In genomic region chr7:63799304-63799703, GRCm38 (mm10) we compare ENCODE assay signal across 28 mouse cellular contexts.
DNase-seq lines count a peak whose midpoint lies in the region; ATAC-seq and TF ChIP-seq lines count a peak whose summit lies in the region.
"Had no signal": no experiment of that assay in that cellular context is flagged by ENCODE, and none has a peak within 500 bp of the region (broad histone marks: within the 10 kb centered on the region; RNA-seq: fewer than 3 reads in every experiment).

No protein-coding gene starts in this region.

- 0 out of 2 replicates have a peak, but pooled peaks have one; percentile 23 for TF ChIP-seq CTCF in heart, adult 2 months (IDR thresholded peaks at IDR 0.05)
- TF ChIP-seq CTCF in Patski (IDR thresholded peaks at IDR 0.05) = peak; percentile 16

- TF ChIP-seq POLR2A in heart, adult 2 months (IDR thresholded peaks at IDR 0.05; ENCODE audit: insufficient read depth, low read depth, low read length) = no peak

- POLR2A ChIA-PET in Patski (lab: Charles Lee) = no interaction called here

- no peak for DNase-seq in heart, adult 2 months
- no peak for DNase-seq in heart, adult 18-20 months
- DNase-seq in testis, postnatal 10 days (ENCODE audit: low spot score) = peak; percentile 18
- no peak for DNase-seq in testis, postnatal 14 days (ENCODE audit: low spot score)
- DNase-seq in Patski (ENCODE audit: low read depth, low spot score) = no peak
- DNase-seq in urinary bladder, postnatal 14 days (ENCODE audit: low spot score) = no peak
- DNase-seq: adrenal gland, postnatal 10 days; cerebellum, postnatal 14 days; forebrain, postnatal 0 days; gastrocnemius, postnatal 10 days; kidney, adult 18-20 months; kidney, postnatal 36 days; layer of hippocampus, postnatal 36 days; liver; lung, adult 2 months; lung, postnatal 14 days; right cerebral cortex, adult 18-20 months; spleen, adult 18-20 months; thymus, adult 2 months had no signal

- TF ChIP-seq EP300 in heart, adult 2 months (IDR thresholded peaks at IDR 0.05; ENCODE audit: insufficient read depth, low read depth, low read length) = no peak

- in situ Hi-C loops in Patski (cut with MboI; ENCODE audit: low pct_unique_long_range_greater_than_20kb) = no loop called here

- no peaks in the 10 kb centered on the region for H3K4me1 ChIP-seq in heart, adult 2 months (ENCODE audit: control insufficient read depth, insufficient read depth, low read length)
- H3K4me1 ChIP-seq in forebrain, embryonic 16.5 days (replicated peaks; ENCODE audit: control insufficient read depth, insufficient read depth, low read length) = peaks cover 6% of the 10 kb centered on the region

- intact Hi-C loops in heart, adult 2 months (cut with DNase I) = no loop called here

- H3K9me3 ChIP-seq in forebrain, embryonic 16.5 days (ENCODE audit: control insufficient read depth, low read length) = no peaks in the 10 kb centered on the region
- H3K9me3 ChIP-seq: neural tube, embryonic 12.5 days had no signal

- H3K79me2 ChIP-seq in heart, adult 2 months (replicated peaks; ENCODE audit: control insufficient read depth, insufficient read depth, low read length) = no peaks in the 10 kb centered on the region

- no peak overlapping the region for H3K27ac ChIP-seq in heart, adult 2 months
- no peak overlapping the region for H3K27ac ChIP-seq in forebrain, embryonic 16.5 days (ENCODE audit: low read length)
- H3K27ac ChIP-seq: hindbrain, embryonic 14.5 days; liver, embryonic 14.5 days; neural tube, embryonic 12.5 days had no signal

- no peaks in the 10 kb centered on the region for H3K36me3 ChIP-seq in heart, adult 2 months (ENCODE audit: control insufficient read depth, insufficient read depth, low read length)
- H3K36me3 ChIP-seq in forebrain, embryonic 16.5 days (ENCODE audit: control insufficient read depth, insufficient read depth) = no peaks in the 10 kb centered on the region
- H3K36me3 ChIP-seq: neural tube, embryonic 12.5 days had no signal

- H3K4me2 ChIP-seq in forebrain, embryonic 16.5 days (ENCODE audit: low read length) = no peak overlapping the region
- H3K4me2 ChIP-seq: heart, embryonic 11.5 days; hindbrain, embryonic 14.5 days; midbrain, embryonic 11.5 days; neural tube, embryonic 12.5 days had no signal

- CTCF ChIA-PET in Patski (lab: Charles Lee) = interaction anchor here (0.7 to 1.3 kb wide), 3 partner anchors 13 to 37 kb away, joined by 3 to 4 read pairs (median 3); no protein-coding TSS in a partner anchor

- H3K4me3 ChIP-seq in heart, adult 2 months = no peak overlapping the region
- no peak overlapping the region for H3K4me3 ChIP-seq in forebrain, embryonic 16.5 days (replicated peaks; ENCODE audit: low read length)
- H3K4me3 ChIP-seq: erythroblast, embryonic 14.5 days; myocyte; neural tube, embryonic 12.5 days had no signal

- WGBS in heart, adult 2 months = 87% methylated on average over 7 of the region's 7 CpGs
- 92% methylated on average over 7 of the region's 7 CpGs for WGBS in forebrain, embryonic 16.5 days

- no peak for ATAC-seq in Patski
- ATAC-seq in forebrain, embryonic 16.5 days = no peak
- ATAC-seq: forebrain, postnatal 0 days; midbrain, embryonic 16.5 days had no signal

- no peaks in the 10 kb centered on the region for H3K27me3 ChIP-seq in heart, adult 2 months (ENCODE audit: control insufficient read depth, insufficient read depth, low read length)
- no peaks in the 10 kb centered on the region for H3K27me3 ChIP-seq in Patski
- no peaks in the 10 kb centered on the region for H3K27me3 ChIP-seq in forebrain, embryonic 16.5 days (replicated peaks; ENCODE audit: control insufficient read depth, insufficient read depth, low read length)
- H3K27me3 ChIP-seq: neural tube, embryonic 12.5 days had no signal

- no peak overlapping the region for H3K9ac ChIP-seq in heart, adult 2 months (ENCODE audit: low read depth, low read length)
- H3K9ac ChIP-seq in forebrain, embryonic 16.5 days (replicated peaks; ENCODE audit: low read depth, low read length) = no peak overlapping the region
- H3K9ac ChIP-seq: forebrain, postnatal 0 days; hindbrain, embryonic 14.5 days; liver, embryonic 14.5 days; neural tube, embryonic 12.5 days had no signal
